Mouse (Mus musculus): Measurements from ENCODE around the gene Lancl3.
"Not testable (repeated sequence)": the region's sequence is repeated elsewhere in the genome, so short reads cannot be mapped to it uniquely, and the experiment has no call there.

The Lancl3 gene

DNA sequence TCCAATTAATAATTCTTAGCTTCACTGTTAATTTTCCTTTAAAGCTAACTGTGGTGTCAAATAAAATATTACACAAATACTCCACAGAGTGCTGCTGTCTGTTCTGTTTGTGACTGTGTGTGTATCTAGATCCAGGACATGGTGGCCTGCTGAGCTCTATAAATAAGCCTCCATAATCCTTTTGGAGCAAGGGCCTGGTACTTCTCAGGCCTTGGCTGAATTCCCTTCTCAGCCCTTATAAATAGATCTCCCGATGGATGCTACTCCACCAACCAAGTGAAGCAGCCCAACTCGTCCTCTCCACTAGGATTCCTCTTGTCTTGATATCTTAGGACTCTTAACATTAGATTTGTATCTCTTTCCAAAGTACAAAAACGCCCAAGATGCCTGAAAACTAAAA, 71.4 kb downstream of the Lancl3 start:
- no peak for DNase-seq

DNA sequence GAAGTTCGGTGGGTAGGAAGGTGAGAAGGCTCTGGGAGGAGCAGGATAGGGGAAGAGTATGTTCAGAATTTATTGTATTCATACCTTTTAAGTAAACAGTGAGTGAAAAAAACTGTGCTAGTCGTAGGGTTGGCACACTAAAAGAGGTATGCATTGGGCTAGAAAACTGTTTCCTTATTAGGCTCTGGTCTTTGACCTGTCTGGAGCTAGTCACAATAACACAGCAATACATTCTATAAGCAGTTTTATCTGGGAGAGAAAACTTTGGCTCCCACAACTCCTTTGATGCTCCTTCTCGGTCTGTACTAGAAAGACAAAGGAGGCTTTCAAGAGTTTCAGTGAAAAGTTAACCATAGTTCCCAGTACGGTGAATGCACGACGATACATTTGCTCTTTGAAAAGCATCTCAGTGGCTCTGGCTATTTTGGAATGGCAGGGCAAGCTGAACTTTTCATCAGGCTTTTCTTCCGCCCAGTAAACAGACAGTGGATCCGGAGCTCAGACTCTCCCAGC, 72.3 kb downstream of the Lancl3 start:
- DNase-seq = no peak

DNA sequence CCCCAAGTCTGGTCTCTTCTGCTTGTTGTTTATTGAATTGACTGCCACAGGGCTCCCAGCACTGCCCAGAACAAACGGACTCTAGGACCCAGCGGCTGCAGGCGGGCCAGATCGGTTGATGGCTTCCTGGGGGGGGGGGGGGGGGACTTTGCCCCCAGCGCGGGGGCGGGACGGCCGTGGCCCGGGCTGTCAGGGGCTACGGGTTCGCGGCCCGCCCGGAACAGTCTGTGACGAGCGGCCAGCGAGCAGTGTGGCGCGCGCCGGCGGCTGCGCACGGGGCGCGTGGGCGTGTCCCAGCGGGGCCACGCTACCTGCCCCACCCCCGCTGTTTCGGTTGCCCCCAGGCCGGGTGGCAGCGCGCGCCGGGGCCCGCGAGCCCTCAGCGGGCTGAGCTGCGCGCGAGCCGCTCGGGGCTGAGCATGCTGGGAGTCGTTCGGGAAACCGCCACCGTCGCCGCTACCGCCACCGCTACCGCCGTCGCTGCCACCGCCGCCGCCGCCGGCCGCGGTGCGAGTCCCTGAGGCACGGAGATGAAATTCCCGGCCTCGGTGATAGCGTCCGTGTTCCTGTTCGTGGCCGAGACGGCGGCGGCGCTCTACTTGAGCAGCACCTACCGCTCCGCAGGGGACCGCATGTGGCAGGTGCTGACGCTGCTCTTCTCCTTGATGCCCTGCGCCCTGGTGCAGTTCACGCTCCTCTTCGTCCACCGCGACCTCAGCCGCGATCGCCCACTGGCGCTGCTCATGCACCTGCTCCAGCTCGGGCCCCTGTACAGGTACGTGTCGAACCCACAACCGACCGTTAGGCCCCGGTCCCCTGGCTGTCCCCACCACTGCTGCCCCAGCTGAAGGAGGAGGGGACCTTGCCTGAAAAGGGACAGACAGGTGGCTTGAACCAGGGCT, 73.0 kb downstream of the Lancl3 start, which contains the start of gene Xk:
Gene Xk, plus strand, starts transcription at position 297 of the 902 bp plus-strand sequence.
- peak; percentile 75 for DNase-seq

DNA sequence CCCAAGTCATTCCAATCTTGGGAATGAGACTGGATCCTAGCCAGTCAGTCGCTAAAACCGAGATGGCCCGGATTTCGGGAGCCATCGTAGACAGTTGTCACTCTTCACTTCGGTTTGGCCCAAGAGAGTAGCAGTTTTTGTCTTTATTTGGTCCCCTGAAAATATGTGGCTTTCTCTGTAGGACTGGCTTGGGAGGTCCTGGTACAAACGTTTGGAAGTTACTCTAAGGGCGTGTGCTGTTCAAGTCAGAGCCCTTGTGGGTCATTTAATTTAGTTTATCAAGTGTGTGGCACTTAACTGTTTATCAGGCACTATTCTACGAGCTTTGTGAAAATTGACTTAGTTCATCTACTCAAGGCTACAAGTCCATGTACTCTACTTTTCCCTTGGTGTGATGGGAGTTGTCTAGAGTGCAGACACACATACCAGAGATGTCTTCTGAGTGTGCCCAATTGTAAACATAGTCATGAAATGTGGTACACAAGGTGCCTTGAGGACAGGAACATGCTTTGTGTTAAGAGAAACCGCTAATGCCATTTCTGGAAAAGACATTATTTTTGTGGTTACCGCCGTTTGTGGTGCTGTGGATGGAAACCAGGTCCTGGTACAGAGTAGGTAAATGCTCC, 73.8 kb downstream of the Lancl3 start:
- no peak for DNase-seq

DNA sequence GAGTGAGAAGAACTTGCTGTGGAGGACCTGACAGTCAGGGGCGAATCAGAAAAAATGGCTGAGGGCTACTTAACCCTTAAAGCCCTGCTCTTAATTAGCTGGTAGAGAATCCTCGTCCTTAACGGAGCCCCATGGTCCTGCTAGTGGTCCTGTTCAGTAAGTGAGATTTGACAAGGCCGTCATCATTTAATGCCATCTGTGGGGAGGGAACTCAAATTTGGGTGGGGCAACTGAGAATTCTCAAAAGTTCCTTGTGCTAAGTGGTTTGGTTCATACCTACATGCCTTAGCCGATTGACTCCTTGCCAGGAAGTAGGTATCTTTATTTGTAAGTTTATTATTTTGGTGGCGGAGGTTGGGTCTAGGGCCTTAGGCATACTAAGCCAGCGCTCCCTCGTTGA, 74.6 kb downstream of the Lancl3 start:
- DNase-seq = no peak

DNA sequence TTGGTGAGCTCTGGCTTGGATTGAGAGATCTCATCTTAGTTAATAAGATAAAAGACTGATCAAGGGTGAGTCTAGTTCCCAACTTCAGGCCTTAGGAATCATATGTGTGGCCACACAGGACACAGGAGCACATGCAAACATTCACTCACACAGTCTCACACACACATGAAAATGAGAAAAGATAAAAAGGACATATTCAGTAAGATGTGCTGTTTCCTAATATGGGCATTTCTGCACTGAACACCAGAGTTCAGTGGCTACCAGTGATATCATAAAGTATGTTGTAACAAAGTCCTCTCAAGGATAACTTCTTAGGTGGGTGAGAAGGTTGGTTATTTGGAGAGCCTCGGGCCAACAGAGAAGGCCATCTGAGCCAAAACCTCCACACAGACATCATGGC, 83.8 kb downstream of the Lancl3 start, which contains the start of gene H2al1m:
Gene H2al1m, plus strand, starts transcription at position 301 of the 400 bp plus-strand sequence.
- DNase-seq = not testable (repeated sequence)

DNA sequence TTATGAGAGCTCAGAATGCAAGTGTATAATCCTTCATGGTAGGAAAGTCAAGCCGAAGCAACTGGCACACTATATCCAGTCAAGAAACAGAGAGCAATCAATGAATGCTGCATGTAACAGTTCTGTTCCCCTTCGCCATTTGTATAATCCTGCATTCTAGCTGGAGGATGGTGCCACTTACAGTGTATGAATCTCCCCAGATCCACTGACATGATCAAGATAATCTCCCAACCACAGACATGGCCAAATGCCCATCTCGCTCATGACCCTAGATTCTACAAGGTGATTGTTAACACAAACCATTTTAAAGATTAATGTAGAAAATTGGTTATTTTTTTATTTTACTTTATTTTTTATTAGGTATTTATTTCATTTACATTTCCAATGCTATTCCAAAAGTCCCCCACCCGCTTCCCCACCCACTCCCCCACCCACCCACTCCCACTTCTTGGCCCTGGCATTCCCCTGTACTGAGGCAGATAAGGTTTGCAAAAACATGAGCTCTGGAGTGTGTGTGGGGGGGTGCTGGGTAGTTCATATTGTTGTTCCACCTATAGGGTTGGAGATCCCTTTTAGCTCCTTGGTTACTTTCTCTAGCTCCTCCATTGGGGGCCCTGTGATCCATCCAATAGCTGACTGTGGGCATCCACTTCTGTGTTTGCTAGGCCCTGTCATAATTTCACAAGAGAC, 93.6 kb downstream of the Lancl3 start:
- not testable (repeated sequence) for DNase-seq

DNA sequence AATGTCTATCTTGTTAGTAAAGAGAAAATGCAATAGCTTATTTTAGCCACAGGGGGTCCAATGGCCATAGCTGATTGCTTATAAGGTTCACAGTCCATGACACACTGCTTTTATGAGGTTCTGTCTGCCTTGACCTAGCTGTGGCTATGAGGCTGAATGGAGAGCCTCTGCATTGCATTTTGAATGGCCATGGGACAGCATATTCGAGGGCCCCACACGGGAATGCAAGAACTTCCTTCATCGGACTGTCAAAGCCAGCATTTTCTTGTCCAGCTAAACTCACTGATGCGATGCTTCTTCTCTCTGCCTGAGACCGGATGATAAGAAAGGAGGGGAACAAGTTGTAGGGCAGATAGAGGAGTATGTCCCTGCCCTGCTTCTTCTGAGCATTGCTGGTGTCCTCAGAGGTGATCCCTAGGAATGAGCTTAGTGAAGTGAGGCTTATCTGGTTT, 98.7 kb downstream of the Lancl3 start:
- no peak for DNase-seq

DNA sequence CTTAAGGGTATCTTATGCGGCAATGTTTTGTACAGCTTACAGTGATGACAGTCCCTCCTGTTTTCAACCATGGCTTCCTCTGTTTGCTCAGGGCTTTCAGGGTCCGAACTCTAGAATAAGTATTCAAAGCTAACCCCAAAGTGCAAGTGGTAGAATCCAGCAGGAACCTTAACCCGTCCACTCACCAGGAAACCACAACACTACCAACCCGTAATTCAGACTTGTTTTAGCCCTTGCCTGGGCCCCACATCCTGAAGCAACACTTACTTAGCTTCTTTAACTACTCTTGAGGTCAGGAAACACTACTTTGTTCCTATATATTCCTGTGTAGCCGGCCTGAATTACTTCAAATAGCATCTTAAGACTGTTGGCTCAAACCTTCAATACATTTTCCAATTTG, 103.1 kb downstream of the Lancl3 start:
- no peak for DNase-seq

DNA sequence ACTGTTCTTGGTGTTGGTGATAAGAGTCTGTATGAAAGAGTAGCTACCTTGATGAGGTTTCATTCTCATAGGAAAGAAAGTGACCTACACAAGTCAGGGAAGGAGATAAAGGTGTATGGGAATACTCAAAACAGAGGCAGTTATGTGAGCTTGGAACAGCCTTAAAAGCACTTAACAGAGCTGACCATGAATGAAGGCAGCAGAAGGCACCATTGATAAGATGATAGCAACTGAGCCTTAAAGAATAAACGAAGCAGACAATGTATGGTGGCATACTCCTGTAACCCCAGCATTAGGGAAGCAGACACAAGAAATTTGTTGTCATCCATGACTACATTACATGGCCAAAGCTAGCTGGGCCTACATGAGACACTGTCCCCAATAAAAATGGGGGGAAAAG, 103.8 kb downstream of the Lancl3 start:
- no peak for DNase-seq

DNA sequence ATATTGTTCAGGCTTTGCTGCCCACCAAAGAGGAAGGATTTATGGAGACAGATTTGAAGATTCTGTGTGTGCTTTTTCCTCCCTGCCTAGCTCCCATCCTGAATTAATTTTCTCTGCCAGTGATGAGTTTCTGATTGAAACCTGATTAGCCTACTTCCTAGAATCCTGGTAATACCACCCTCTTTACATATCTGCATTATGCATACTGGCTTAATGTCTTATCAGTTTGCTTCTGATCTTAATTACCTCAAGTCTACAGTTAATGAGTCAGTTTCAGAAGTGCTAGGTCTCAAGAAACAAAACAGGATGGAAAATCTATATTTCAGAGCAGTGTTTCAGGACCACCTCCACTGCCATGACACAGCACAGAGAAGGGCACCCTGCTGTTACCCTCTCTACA, 116.8 kb downstream of the Lancl3 start:
- DNase-seq = not testable (repeated sequence)

Data from thymus, postnatal 4 days (tissue).